Mouse (Mus musculus) testis, adult 2 months (tissue): ENCODE data around the gene S100a5. TPM values are rescaled to one million over a fixed set of nuclear protein-coding genes. Genes with fewer than 3 reads are reported as not detected.

ENCODE experiments used
- H3K27ac ChIP-seq: fragments of 200-500 bp; 2 replicates; pipeline ENCODE4 v1.5.1; 2012; ENCODE audit warnings: low read depth, low read length; ENCODE audit not compliant: control insufficient read depth, insufficient read depth
- H3K27me3 ChIP-seq: fragments of 200-500 bp; 2 replicates; pipeline ENCODE4 v1.6.1; 2012; ENCODE audit warnings: mild to moderate bottlenecking, low read length, moderate library complexity; ENCODE audit not compliant: control insufficient read depth, insufficient read depth
- H3K36me3 ChIP-seq: fragments of 200-500 bp; 2 replicates; pipeline ENCODE4 v1.6.1; 2012; ENCODE audit warnings: mild to moderate bottlenecking, low read length; ENCODE audit not compliant: control insufficient read depth, insufficient read depth
- H3K4me1 ChIP-seq: fragments of 200-500 bp; 2 replicates; pipeline ENCODE4 v1.6.1; 2012; ENCODE audit warnings: low read length; ENCODE audit not compliant: control insufficient read depth, insufficient read depth
- H3K4me3 ChIP-seq: fragments of 200-500 bp; 2 replicates; pipeline ENCODE4 v1.5.1; 2012; ENCODE audit warnings: low read depth, mild to moderate bottlenecking, low read length, moderate library complexity, mixed read lengths; ENCODE audit not compliant: control insufficient read depth
- CTCF ChIP-seq: fragments of 200-500 bp; IDR thresholded peaks from 2 replicates; pipeline ENCODE4 v1.5.1; 2012; ENCODE audit warnings: low read depth, mild to moderate bottlenecking, inconsistent platforms, low read length, moderate library complexity; ENCODE audit not compliant: control insufficient read depth, insufficient read depth, insufficient replicate concordance
- POLR2A ChIP-seq: fragments of 200-500 bp; IDR thresholded peaks from 2 replicates; pipeline ENCODE4 v1.6.1; 2012; ENCODE audit warnings: low read depth, mild to moderate bottlenecking, inconsistent platforms, low read length, moderate library complexity; ENCODE audit not compliant: control insufficient read depth
- polyA plus RNA-seq: library from polyadenylated mRNA; depleted of rRNA; stranded (reverse); fragments of >200 nt; gene quantifications from 2 replicates; pipeline ENCODE4 v1.2.3, GENCODE M21; 2012; rRNA removed

S100a5 gene
- not detected in 2 replicates for polyA plus RNA-seq

DNA sequence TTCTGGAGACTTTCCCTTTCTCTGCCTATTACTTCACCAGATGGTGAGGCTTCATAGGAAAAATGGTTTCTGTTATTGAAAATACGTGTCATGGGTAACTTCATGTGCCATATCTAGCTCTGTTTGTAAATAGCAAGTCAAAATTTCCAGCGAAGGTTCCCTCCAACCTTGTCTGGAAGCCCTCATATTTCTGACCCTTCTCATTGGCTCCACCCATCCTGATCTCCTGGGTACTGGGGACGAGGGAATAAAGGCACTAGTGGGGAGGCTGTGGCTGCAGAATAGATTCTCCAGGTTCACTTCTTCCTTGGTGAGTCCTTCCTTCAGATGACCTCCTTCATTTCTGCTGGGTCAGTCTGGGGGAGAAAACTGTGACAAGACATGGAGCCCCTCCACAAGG lies at the start of gene S100a5:
TSS of gene S100a5 (plus strand) at position 301 of the 400 bp plus-strand sequence.
- Histone ChIP-seq H3K36me3 (no peaks in the 10 kb centered on the region), H3K4me3 (no peak within 1 kb of the TSS), H3K4me1 (peaks cover 2% of the 10 kb centered on the region), H3K27me3 (no peaks in the 10 kb centered on the region), H3K27ac (no peak within 1 kb of the TSS)
- no peak for TF ChIP-seq POLR2A
- TF ChIP-seq CTCF, result no peak

- no peak for TF ChIP-seq CTCF
- no peak for TF ChIP-seq POLR2A
- no peak within 1 kb of the TSS for H3K27ac ChIP-seq
- H3K4me3 ChIP-seq, result no peak within 1 kb of the TSS
- H3K4me1 ChIP-seq, result no peaks in the 10 kb centered on the region
- no peaks in the 10 kb centered on the region for H3K36me3 ChIP-seq
- no peaks in the 10 kb centered on the region for H3K27me3 ChIP-seq
Observed at GRCm38 (mm10) chr3:90560008-90560628, 48.2 kb upstream of the S100a5 start, which contains the start of gene S100a3. Gene S100a3, plus strand, starts transcription at chr3:90560578.

DNA sequence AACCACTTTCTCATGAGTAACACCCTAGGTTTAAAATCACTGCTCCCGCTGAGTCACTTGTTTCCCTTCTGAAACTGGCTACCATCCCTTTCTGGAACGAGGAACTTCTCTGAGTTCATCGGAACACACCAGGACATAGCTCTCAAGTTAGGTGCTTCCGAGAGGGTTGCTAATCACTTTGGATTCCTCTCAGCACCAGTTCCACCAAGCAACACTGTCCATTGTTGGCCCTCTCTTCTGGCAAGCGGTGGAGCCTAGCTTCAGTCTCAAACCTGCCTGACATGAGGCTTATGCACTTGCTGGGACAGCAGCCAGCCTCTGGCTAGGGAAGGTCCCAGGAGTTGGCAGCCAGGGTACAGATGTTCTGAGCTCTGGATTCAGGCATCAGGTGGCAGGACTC lies 33.6 kb upstream of the S100a5 start:
- H3K27ac ChIP-seq, result no peak overlapping the region
- TF ChIP-seq POLR2A (no peak), CTCF (no peak)
- H3K4me1 ChIP-seq, result no peaks in the 10 kb centered on the region
- H3K36me3 ChIP-seq, result no peaks in the 10 kb centered on the region
- no peak overlapping the region for H3K4me3 ChIP-seq
- no peaks in the 10 kb centered on the region for H3K27me3 ChIP-seq

DNA sequence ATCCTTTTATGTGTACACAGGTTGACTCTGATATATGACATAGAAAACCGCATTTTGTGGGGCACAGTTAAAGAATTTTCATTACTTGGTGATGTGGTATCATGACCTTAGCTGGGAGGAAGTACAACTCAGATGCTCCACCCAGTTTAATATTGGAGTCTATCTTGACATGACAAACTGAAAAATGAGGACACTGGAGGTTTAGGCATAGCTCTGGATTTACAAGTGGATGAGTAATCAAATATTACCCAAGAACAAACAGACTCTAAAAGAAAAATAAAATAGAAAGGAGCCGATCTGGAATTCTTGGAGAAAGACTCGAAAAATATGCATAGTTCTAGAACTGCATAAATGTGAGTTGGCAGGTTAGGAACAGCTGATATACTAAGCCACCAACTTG lies 33.0 kb upstream of the S100a5 start:
- Histone ChIP-seq H3K4me3 (no peak overlapping the region), H3K4me1 (no peaks in the 10 kb centered on the region), H3K27ac (no peak overlapping the region), H3K36me3 (no peaks in the 10 kb centered on the region), H3K27me3 (no peaks in the 10 kb centered on the region)
- TF ChIP-seq POLR2A, result no peak

GRCm38 (mm10) chr3:90576351-90577001 lies 31.8 kb upstream of the S100a5 start:
- Histone ChIP-seq H3K4me3 (no peak overlapping the region), H3K36me3 (no peaks in the 10 kb centered on the region), H3K4me1 (no peaks in the 10 kb centered on the region), H3K27me3 (no peaks in the 10 kb centered on the region), H3K27ac (no peak overlapping the region)
- TF ChIP-seq POLR2A (no peak), CTCF (no peak)

GRCm38 (mm10) chr3:90579433-90579832 lies 28.9 kb upstream of the S100a5 start:
- H3K36me3 ChIP-seq, result no peaks in the 10 kb centered on the region
- H3K27ac ChIP-seq, result no peak overlapping the region
- H3K4me1 ChIP-seq, result no peaks in the 10 kb centered on the region; the same call in 1 of the 2 replicates
- no peak overlapping the region for H3K4me3 ChIP-seq
- H3K27me3 ChIP-seq, result no peaks in the 10 kb centered on the region
- TF ChIP-seq CTCF (no peak), POLR2A (no peak)

DNA sequence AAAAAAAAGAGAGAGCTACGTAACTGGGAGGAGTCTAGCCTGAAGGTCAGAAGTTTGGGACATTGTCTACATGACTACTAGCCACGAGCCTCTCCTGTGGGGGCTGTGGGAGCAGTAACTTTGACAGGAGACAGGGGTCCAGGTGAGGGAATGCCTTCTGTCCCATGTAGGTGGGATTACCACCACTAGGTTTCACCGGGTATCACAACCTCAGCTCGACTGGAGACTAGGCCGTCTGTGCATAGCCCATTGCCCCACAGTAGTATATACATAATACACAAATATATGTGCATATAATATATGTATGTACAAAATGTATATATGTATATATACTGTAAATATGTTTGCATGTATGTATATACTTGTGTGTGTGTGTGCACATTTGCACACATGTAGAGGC lies 27.2 kb upstream of the S100a5 start:
- no peak for TF ChIP-seq POLR2A
- H3K4me1 ChIP-seq, result peaks cover 3% of the 10 kb centered on the region
- no peaks in the 10 kb centered on the region for H3K36me3 ChIP-seq
- H3K27me3 ChIP-seq, result no peaks in the 10 kb centered on the region
- H3K4me3 ChIP-seq, result no peak overlapping the region
- H3K27ac ChIP-seq, result no peak overlapping the region
